Mouse (Mus musculus) limb, embryonic 12.5 days (tissue): ENCODE measurements around the gene Usp39. TPM values are rescaled to one million over a fixed set of nuclear protein-coding genes. Genes with fewer than 3 reads are reported as not detected.

Experiments
- ATAC-seq: fragments of 200-750 bp; cut with Nextera tagmentation; 2 replicates; pipeline ENCODE4 v1.8.0; 2017; ENCODE audit warnings: low read depth, moderate TSS enrichment; ENCODE audit not compliant: insufficient number of reproducible peaks, insufficient read depth, low FRiP score, low TSS enrichment
- H3K27ac ChIP-seq: fragments of 300-500 bp; sonication (generic); 2 replicates; pipeline ENCODE4 v1.5.1; 2016; ENCODE audit warnings: mild to moderate bottlenecking, moderate library complexity
- H3K27me3 ChIP-seq: fragments of 300-500 bp; sonication (generic); 2 replicates; pipeline ENCODE4 v1.6.1; 2016; ENCODE audit warnings: mild to moderate bottlenecking, moderate library complexity
- H3K36me3 ChIP-seq: fragments of 300-500 bp; sonication (generic); 2 replicates; pipeline ENCODE4 v1.6.1; 2016; ENCODE audit warnings: mild to moderate bottlenecking, moderate library complexity
- H3K4me1 ChIP-seq: fragments of 300-500 bp; sonication (generic); replicated peaks from 2 replicates; pipeline ENCODE4 v1.6.1; 2016
- H3K4me2 ChIP-seq: fragments of 300-500 bp; sonication (generic); 2 replicates; pipeline ENCODE4 v1.6.1; 2016; ENCODE audit warnings: mild to moderate bottlenecking, moderate library complexity
- H3K4me3 ChIP-seq: fragments of 300-500 bp; sonication (generic); replicated peaks from 2 replicates; pipeline ENCODE4 v1.5.1; 2016; ENCODE audit warnings: mild to moderate bottlenecking
- H3K9ac ChIP-seq: fragments of 300-500 bp; sonication (generic); replicated peaks from 2 replicates; pipeline ENCODE4 v1.6.1; 2016; ENCODE audit warnings: mild to moderate bottlenecking, moderate library complexity
- H3K9me3 ChIP-seq: fragments of 300-500 bp; sonication (generic); 2 replicates; pipeline ENCODE4 v1.6.1; 2016; ENCODE audit warnings: mild to moderate bottlenecking, moderate library complexity
- WGBS: fragments of 180-500 bp; shearing (Covaris S2); methylation state at CpG from one replicate; pipeline ENCODE4 v1.1.7; 2016; 5-methylcytosine and 5-hydroxymethylcytosine counted together
- polyA plus RNA-seq: library from polyadenylated mRNA; unstranded; fragments of >200 nt; fragmentation: Nextera tagmentation; extraction: Ambion mirVana; gene quantifications from 2 replicates; pipeline ENCODE4 v1.2.1, GENCODE M21; 2016

Usp39 gene
- polyA plus RNA-seq, 1 experiment from 2014 or later = 71.3 TPM

- Histone ChIP-seq H3K9ac (no peak overlapping the region), H3K27ac (no peak overlapping the region), H3K4me1 (peaks cover 16% of the 10 kb centered on the region), H3K4me3 (no peak overlapping the region), H3K27me3 (no peaks in the 10 kb centered on the region; the same call in 1 of the 2 replicates), H3K4me2 (no peak overlapping the region), H3K36me3 (peaks cover 33% of the 10 kb centered on the region), H3K9me3 (no peaks in the 10 kb centered on the region)
- ATAC-seq = no peak
- WGBS = 83% methylated on average over 11 of the region's 11 CpGs
Measured at GRCm38 (mm10) chr6:72359891-72360598, 15.1 kb upstream of the Usp39 start.

- H3K9me3 ChIP-seq = no peaks in the 10 kb centered on the region
- H3K4me2 ChIP-seq = no peak overlapping the region
- peaks cover 33% of the 10 kb centered on the region for H3K36me3 ChIP-seq
- no peak overlapping the region for H3K27ac ChIP-seq
- no peak overlapping the region for H3K9ac ChIP-seq
- H3K4me3 ChIP-seq = no peak overlapping the region
- H3K4me1 ChIP-seq = peaks cover 22% of the 10 kb centered on the region
- 76% methylated on average over 2 of the region's 2 CpGs for WGBS
- no peak for ATAC-seq
- no peaks in the 10 kb centered on the region; the same call in 1 of the 2 replicates for H3K27me3 ChIP-seq
Measured at GRCm38 (mm10) chr6:72359343-72359742, 14.4 kb upstream of the Usp39 start.

GRCm38 (mm10) chr6:72358086-72358764 lies 13.2 kb upstream of the Usp39 start:
- no peak overlapping the region for H3K4me3 ChIP-seq
- H3K4me1 ChIP-seq = peaks cover 33% of the 10 kb centered on the region
- peaks cover 33% of the 10 kb centered on the region for H3K36me3 ChIP-seq
- H3K27ac ChIP-seq = no peak overlapping the region
- WGBS = 85% methylated on average over 10 of the region's 10 CpGs
- no peaks in the 10 kb centered on the region; the same call in 1 of the 2 replicates for H3K27me3 ChIP-seq
- H3K9ac ChIP-seq = 0 out of 2 replicates have a peak overlapping the region, but pooled peaks have one; percentile 12
- no peak for ATAC-seq
- H3K9me3 ChIP-seq = no peaks in the 10 kb centered on the region
- no peak overlapping the region for H3K4me2 ChIP-seq

GRCm38 (mm10) chr6:72357164-72358079 lies 12.4 kb upstream of the Usp39 start:
- H3K27me3 ChIP-seq = no peaks in the 10 kb centered on the region; the same call in 1 of the 2 replicates
- no peak overlapping the region for H3K4me2 ChIP-seq
- no peak overlapping the region for H3K4me3 ChIP-seq
- H3K36me3 ChIP-seq = peaks cover 33% of the 10 kb centered on the region
- no peaks in the 10 kb centered on the region for H3K9me3 ChIP-seq
- ATAC-seq = no peak
- WGBS = 70% methylated on average over 5 of the region's 5 CpGs
- H3K9ac ChIP-seq = 0 out of 2 replicates have a peak overlapping the region, but pooled peaks have one; percentile 12
- H3K4me1 ChIP-seq = peaks cover 41% of the 10 kb centered on the region
- no peak overlapping the region for H3K27ac ChIP-seq

GRCm38 (mm10) chr6:72356001-72356532 lies 11.1 kb upstream of the Usp39 start:
- no peak; the same call in 1 of the 2 replicates for ATAC-seq
- H3K4me2 ChIP-seq = peak overlapping the region; percentile 73
- H3K36me3 ChIP-seq = peaks cover 36% of the 10 kb centered on the region
- peak overlapping the region; percentile 61 for H3K4me3 ChIP-seq
- H3K27me3 ChIP-seq = no peaks in the 10 kb centered on the region; the same call in 1 of the 2 replicates
- H3K4me1 ChIP-seq = peaks cover 38% of the 10 kb centered on the region
- no peak overlapping the region for H3K27ac ChIP-seq
- peak overlapping the region; percentile 62 for H3K9ac ChIP-seq
- 37% methylated on average over 6 of the region's 8 CpGs for WGBS
- no peaks in the 10 kb centered on the region for H3K9me3 ChIP-seq

- Histone ChIP-seq H3K4me3 (peak within 1 kb of the TSS; percentile 61), H3K9me3 (no peaks in the 10 kb centered on the region), H3K27me3 (no peaks in the 10 kb centered on the region; the same call in 1 of the 2 replicates), H3K4me2 (peak within 1 kb of the TSS; percentile 73), H3K4me1 (peaks cover 36% of the 10 kb centered on the region), H3K9ac (peak within 1 kb of the TSS; percentile 62), H3K27ac (no peak within 1 kb of the TSS), H3K36me3 (peaks cover 39% of the 10 kb centered on the region)
- under 1% methylated on average over 70 of the region's 71 CpGs for WGBS
- ATAC-seq = peak; percentile 82
Measured at GRCm38 (mm10) chr6:72355066-72355911, 10.3 kb upstream of the Usp39 start, which contains the start of gene Tmem150a. Tmem150a (plus strand) TSS chr6:72355447.

- no peak overlapping the region for H3K27ac ChIP-seq
- ATAC-seq = no peak
- no peak overlapping the region for H3K4me3 ChIP-seq
- no peak overlapping the region for H3K4me2 ChIP-seq
- 59% methylated on average over 1 of the region's 1 CpGs for WGBS
- H3K27me3 ChIP-seq = no peaks in the 10 kb centered on the region; the same call in 1 of the 2 replicates
- peaks cover 39% of the 10 kb centered on the region for H3K36me3 ChIP-seq
- no peak overlapping the region for H3K9ac ChIP-seq
- no peaks in the 10 kb centered on the region for H3K9me3 ChIP-seq
- H3K4me1 ChIP-seq = peaks cover 36% of the 10 kb centered on the region
Measured at GRCm38 (mm10) chr6:72354025-72354424, 9.0 kb upstream of the Usp39 start.

GRCm38 (mm10) chr6:72352636-72353405 lies 7.8 kb upstream of the Usp39 start:
- no peak overlapping the region; the same call in 1 of the 2 replicates for H3K9ac ChIP-seq
- 0 out of 2 replicates have a peak overlapping the region, but pooled peaks have one; percentile 41 for H3K27ac ChIP-seq
- no peak for ATAC-seq
- no peaks in the 10 kb centered on the region for H3K9me3 ChIP-seq
- H3K27me3 ChIP-seq = no peaks in the 10 kb centered on the region; the same call in 1 of the 2 replicates
- 43% methylated on average over 5 of the region's 5 CpGs for WGBS
- no peak overlapping the region for H3K4me2 ChIP-seq
- no peak overlapping the region for H3K4me3 ChIP-seq
- H3K4me1 ChIP-seq = peaks cover 44% of the 10 kb centered on the region
- H3K36me3 ChIP-seq = peaks cover 33% of the 10 kb centered on the region

- Histone ChIP-seq H3K4me2 (no peak overlapping the region), H3K9me3 (no peaks in the 10 kb centered on the region), H3K27ac (no peak overlapping the region), H3K9ac (no peak overlapping the region), H3K27me3 (no peaks in the 10 kb centered on the region), H3K4me1 (peaks cover 41% of the 10 kb centered on the region), H3K4me3 (no peak overlapping the region), H3K36me3 (peaks cover 29% of the 10 kb centered on the region)
- ATAC-seq = no peak
- 96% methylated on average over 2 of the region's 2 CpGs for WGBS
Measured at GRCm38 (mm10) chr6:72350214-72350613, 5.2 kb upstream of the Usp39 start.
